Mouse (Mus musculus): Measurements from ENCODE around the gene Gm14418.
"Not testable (repeated sequence)": the region's sequence is repeated elsewhere in the genome, so short reads cannot be mapped to it uniquely, and the experiment has no call there.

The Gm14418 gene

DNA sequence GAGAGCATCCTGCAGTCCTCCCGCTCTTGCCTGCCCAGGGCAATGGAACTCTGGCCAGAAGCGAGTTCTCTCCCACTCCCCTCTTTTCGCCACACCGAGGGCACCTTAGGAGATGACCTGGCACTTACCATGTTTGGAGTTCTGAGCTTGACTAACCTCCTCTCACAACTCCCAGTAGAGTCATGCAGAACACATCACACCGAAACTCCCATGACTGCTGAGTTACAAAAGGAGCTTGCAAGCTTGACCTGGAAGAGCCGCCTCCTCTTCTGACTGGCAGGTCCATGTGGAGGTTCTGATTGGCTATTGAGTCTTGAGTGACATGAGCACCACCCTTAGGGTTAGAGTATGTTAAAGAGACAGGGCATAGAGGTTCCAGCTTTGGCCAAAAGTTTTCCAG is at the start of gene Gm14418:
Gm14418 (minus strand) TSS at position 225 of the 400 bp plus-strand sequence.
- not testable (repeated sequence) for DNase-seq
